Mouse (Mus musculus) kidney, adult 2 months (tissue): ENCODE results near the gene Cept1.

ENCODE experiments used
- CTCF ChIP-seq: fragments of 200-500 bp; conservative IDR thresholded peaks from 2 replicates; pipeline ENCODE4 v1.5.1; 2011; ENCODE audit warnings: low read depth, mild to moderate bottlenecking, control low read depth, low read length, moderate library complexity, mixed read lengths; ENCODE audit not compliant: insufficient read depth, insufficient read length
- POLR2A ChIP-seq: fragments of 200-500 bp; IDR thresholded peaks from one replicate; pipeline ENCODE4 v1.6.1; 2011; ENCODE audit warnings: low read depth, low read length, control low read depth

- no peak for TF ChIP-seq POLR2A
- TF ChIP-seq CTCF: no peak
Measured at GRCm38 (mm10) chr3:106495346-106496044, 52.1 kb downstream of the Cept1 start.
